Mouse (Mus musculus) cerebellum, postnatal 4 days (tissue): ENCODE data around the gene Ears2.

Experiments
- DNase-seq, 2 experiments: peaks; one replicate each; pipeline ENCODE4 v3.0.0; 2022; ENCODE audit warnings: low spot score in 2 of 2, mixed read lengths in 1 of 2

The Ears2 gene

GRCm38 (mm10) chr7:122045181-122045634, 21.9 kb downstream of the Ears2 start:
- DNase-seq: no peak

GRCm38 (mm10) chr7:122044106-122044505, 23.0 kb downstream of the Ears2 start:
- DNase-seq: no peak

- no peak for DNase-seq
Measured at GRCm38 (mm10) chr7:122034348-122034747, 32.7 kb downstream of the Ears2 start.

- no peak for DNase-seq
Measured at GRCm38 (mm10) chr7:122033371-122033770, 33.7 kb downstream of the Ears2 start.

- no peak for DNase-seq
Measured at GRCm38 (mm10) chr7:122022131-122022530, 44.9 kb downstream of the Ears2 start.

- peak; percentile 70 to 89 for DNase-seq
Measured at GRCm38 (mm10) chr7:122020667-122021354, 46.3 kb downstream of the Ears2 start, which contains the start of gene Gga2. Gga2 (minus strand) TSS chr7:122021222.

GRCm38 (mm10) chr7:122020273-122020666, 46.8 kb downstream of the Ears2 start:
- DNase-seq: peak in 1 of 2 experiments; percentile 12

GRCm38 (mm10) chr7:122018978-122019377, 48.1 kb downstream of the Ears2 start:
- DNase-seq: no peak

- DNase-seq: no peak
Measured at GRCm38 (mm10) chr7:122018247-122018646, 48.8 kb downstream of the Ears2 start.

GRCm38 (mm10) chr7:122015734-122016133, 51.3 kb downstream of the Ears2 start:
- no peak for DNase-seq

- DNase-seq: no peak
Measured at GRCm38 (mm10) chr7:122015105-122015504, 52.0 kb downstream of the Ears2 start.

GRCm38 (mm10) chr7:122012949-122013348, 54.1 kb downstream of the Ears2 start:
- DNase-seq: no peak

GRCm38 (mm10) chr7:122012370-122012769, 54.7 kb downstream of the Ears2 start:
- DNase-seq: no peak

GRCm38 (mm10) chr7:122000396-122000795, 66.7 kb downstream of the Ears2 start:
- no peak for DNase-seq

GRCm38 (mm10) chr7:121995961-121996360, 71.1 kb downstream of the Ears2 start:
- DNase-seq: no peak
